ENCODE assay signal across 8 mouse cellular contexts in the genomic region with DNA sequence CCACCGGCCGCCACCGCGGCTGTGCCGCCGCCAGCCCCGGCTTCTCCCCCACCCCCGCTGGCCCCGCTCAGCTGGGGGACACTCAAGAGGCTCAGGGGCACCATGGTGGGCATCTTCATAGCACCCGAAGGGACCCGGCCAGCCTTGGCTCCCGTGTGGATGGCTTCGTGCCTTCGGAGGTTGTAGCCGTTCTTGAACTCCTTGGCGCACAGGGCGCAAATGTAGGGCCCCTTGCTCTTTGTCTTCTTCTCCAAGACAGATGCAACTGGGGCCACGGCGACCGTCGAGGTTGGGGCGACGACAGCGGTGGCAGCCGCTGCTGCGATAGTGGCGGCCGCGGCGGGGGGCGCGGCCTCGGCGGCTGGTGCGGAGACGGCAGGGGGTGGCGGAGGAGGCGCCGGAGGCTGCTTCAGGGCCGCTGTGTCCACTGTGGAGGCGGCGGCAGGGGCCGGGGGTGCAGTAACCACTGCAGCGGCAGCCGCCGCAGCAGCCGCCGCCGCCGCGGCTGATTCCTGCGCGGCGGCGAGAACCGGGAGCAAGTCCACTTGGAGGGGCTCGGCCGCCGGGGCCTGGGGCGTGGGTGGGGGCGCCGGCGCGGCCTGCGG. TPM values are rescaled to one million over a fixed set of nuclear protein-coding genes. Genes with fewer than 3 reads are reported as not detected.
DNase-seq lines count a peak whose midpoint lies in the region; ATAC-seq and TF ChIP-seq lines count a peak whose summit lies in the region.

No protein-coding gene starts in this region.

- H3K27ac ChIP-seq in CH12.LX (ENCODE audit: insufficient read depth, low read depth), result peak overlapping the region; percentile 57
- H3K27ac ChIP-seq in cortical plate, adult 2 months (ENCODE audit: insufficient read depth, low read length), result peak overlapping the region; percentile 99
- peak overlapping the region; percentile 98 for H3K27ac ChIP-seq in limb, embryonic 15.5 days

- in situ Hi-C loops in CH12.LX (cut with MboI; ENCODE audit: low pct_ligation_motif_present, low pct_unique_long_range_greater_than_20kb, low sequenced_read_pairs), result no loop called here

- dilution Hi-C loops in CH12.LX (cut with MboI; ENCODE audit: extremely low pct_ligation_motif_present, extremely low pct_unique_long_range_greater_than_20kb, low sequenced_read_pairs), result no loop called here

- H3K27me3 ChIP-seq in CH12.LX (replicated peaks), result no peaks in the 10 kb centered on the region
- H3K27me3 ChIP-seq in limb, embryonic 15.5 days, result no peaks in the 10 kb centered on the region

- H3K36me3 ChIP-seq in CH12.LX (replicated peaks in 1 of 2; ENCODE audit: control insufficient read depth in 1 of 2, insufficient read depth in 1 of 2, low read length in 1 of 2), result peaks cover 34 to 73% of the 10 kb centered on the region in 2 experiments
- H3K36me3 ChIP-seq in limb, embryonic 15.5 days, result peaks cover 44% of the 10 kb centered on the region

- peak overlapping the region; percentile 52 for H3K4me2 ChIP-seq in CH12.LX (ENCODE audit: insufficient read depth, low read depth, poor library complexity, severe bottlenecking)
- H3K4me2 ChIP-seq in limb, embryonic 15.5 days, result peak overlapping the region; percentile 82

- H3K4me3 ChIP-seq in CH12.LX (replicated peaks in 1 of 3; ENCODE audit: low read depth in 2 of 3, low read length in 2 of 3, poor library complexity in 1 of 3), result peak overlapping the region; percentile 67 to 78 (median 76)
- peak overlapping the region; percentile 43 for H3K4me3 ChIP-seq in cortical plate, adult 2 months (ENCODE audit: insufficient read depth, low read length)
- H3K4me3 ChIP-seq in limb, embryonic 15.5 days, result peak overlapping the region; percentile 88

- peak; percentile 51 for DNase-seq in embryo, embryonic 9.5 days (ENCODE audit: extremely low spot score)
- no peak for DNase-seq in embryo, embryonic 10.5 days (ENCODE audit: low spot score)
- DNase-seq in CH12.LX (ENCODE audit: extremely low read depth), result no peak
- peak; percentile 61 for DNase-seq in heart, postnatal 4 days
- peak; percentile 57 for DNase-seq in neural tube, embryonic 10.5 days (ENCODE audit: extremely low spot score, low spot score)
- no peak for DNase-seq in layer of hippocampus, adult 9-11 months

- H3K4me1 ChIP-seq in CH12.LX (ENCODE audit: control insufficient read depth in 1 of 2, insufficient read depth in 2 of 2), result peaks cover 17 to 44% of the 10 kb centered on the region in 2 experiments
- peaks cover 11% of the 10 kb centered on the region for H3K4me1 ChIP-seq in cortical plate, adult 2 months (ENCODE audit: control insufficient read depth, insufficient read depth, low read length)
- peaks cover 48% of the 10 kb centered on the region for H3K4me1 ChIP-seq in limb, embryonic 15.5 days

- TF ChIP-seq RAD21 in CH12.LX (IDR thresholded peaks at IDR 0.05; ENCODE audit: low read depth, low read length), result no peak

- H3K79me2 ChIP-seq in CH12.LX (replicated peaks; ENCODE audit: control insufficient read depth, extremely low read depth, insufficient read depth, poor library complexity, severe bottlenecking), result peaks cover 22% of the 10 kb centered on the region

- ATAC-seq in limb, embryonic 15.5 days (ENCODE audit: insufficient number of reproducible peaks, low FRiP score, low TSS enrichment, low read depth), result no peak

- no peak for TF ChIP-seq CTCF in CH12.LX (conservative IDR thresholded peaks at IDR 0.05 in 1 of 2, IDR thresholded peaks at IDR 0.05 in 1 of 2; ENCODE audit: low read depth in 2 of 2, low read length in 2 of 2)
- no peak for TF ChIP-seq CTCF in cortical plate, adult 2 months (IDR thresholded peaks at IDR 0.05; ENCODE audit: extremely low read depth, insufficient read depth, low read length)

- no peak for TF ChIP-seq EP300 in CH12.LX (IDR thresholded peaks at IDR 0.05; ENCODE audit: low read length)

- TF ChIP-seq POLR2A in CH12.LX (IDR thresholded peaks at IDR 0.05; ENCODE audit: low read depth, low read length), result no peak; the same call in 1 of the 2 replicates
- TF ChIP-seq POLR2A in cortical plate, adult 2 months (IDR thresholded peaks at IDR 0.05; ENCODE audit: extremely low read depth, insufficient read depth, low read length), result no peak

- WGBS in limb, embryonic 15.5 days, result under 1% methylated on average over 63 of the region's 65 CpGs

- H3K9me3 ChIP-seq in CH12.LX (replicated peaks; ENCODE audit: low read length), result no peaks in the 10 kb centered on the region
- H3K9me3 ChIP-seq in limb, embryonic 15.5 days, result no peaks in the 10 kb centered on the region

- H3K9ac ChIP-seq in CH12.LX (ENCODE audit: insufficient read depth, low read depth), result peak overlapping the region; percentile 99
- H3K9ac ChIP-seq in limb, embryonic 15.5 days, result peak overlapping the region; percentile 97

TF ChIP-seq in CH12.LX, 34 proteins besides CTCF, POLR2A, EP300 and RAD21:
- no peak for TF ChIP-seq MAX (IDR thresholded peaks at IDR 0.05; ENCODE audit: low read length)
- peak; percentile 52; the same call in 1 of the 2 replicates for TF ChIP-seq UBTF (IDR thresholded peaks at IDR 0.05; ENCODE audit: low read depth, low read length)
- TF ChIP-seq ZMIZ1 (IDR thresholded peaks at IDR 0.05; ENCODE audit: low read depth, low read length), result peak; percentile 33; the same call in 1 of the 2 replicates
- no peak for TF ChIP-seq E2F4 (IDR thresholded peaks at IDR 0.05; ENCODE audit: insufficient replicate concordance, low read depth, low read length)
- TF ChIP-seq SIN3A (IDR thresholded peaks at IDR 0.05; ENCODE audit: low read length), result no peak

RNA-seq across cellular contexts. Expression of gene Maz, which starts 1.2 kb away (rescaled TPM):
- total RNA-seq in CH12.LX (2012; rRNA removed) (87.0 and 112 TPM in 2 replicates), CH12.LX (2014; rRNA removed) (84.5 and 91.2 TPM in 2 replicates)
- polyA plus RNA-seq in CH12.LX (2012; ENCODE audit: insufficient read length, low read depth), result 219 and 241 TPM in 2 replicates
- polyA plus RNA-seq in cortical plate, adult 2 months (2012; rRNA removed), result 157 and 173 TPM in 2 replicates
- 100 to 1,000 TPM; 152 TPM for total RNA-seq in heart, postnatal 4 days (2021)
- polyA plus RNA-seq in limb, embryonic 15.5 days (2015; fragmentation: Nextera tagmentation; extraction: Ambion mirVana), result 49.8 and 54.8 TPM in 2 replicates

RNA-seq across cellular contexts. Expression of gene Prrt2, which starts 4.6 kb away (rescaled TPM):
- not detected in 2 replicates for total RNA-seq in CH12.LX (2012; rRNA removed)
- total RNA-seq in CH12.LX (2014; rRNA removed), result 0.09 TPM in 1 of 2 replicates, not detected in the other
- polyA plus RNA-seq in CH12.LX (2012; ENCODE audit: insufficient read length, low read depth), result 1.2 TPM in 2 replicates
- 371 and 405 TPM in 2 replicates for polyA plus RNA-seq in cortical plate, adult 2 months (2012; rRNA removed)
- total RNA-seq in heart, postnatal 4 days (2021), result 1 to 10 TPM; 1.6 to 2.0 TPM
- 16.5 and 17.5 TPM in 2 replicates for polyA plus RNA-seq in limb, embryonic 15.5 days (2015; fragmentation: Nextera tagmentation; extraction: Ambion mirVana)

RNA-seq across cellular contexts. Expression of gene Gm42742, which starts 4.8 kb away (rescaled TPM):
- total RNA-seq in CH12.LX (2012; rRNA removed) (13.2 and 16.0 TPM in 2 replicates), CH12.LX (2014; rRNA removed) (37.1 and 45.1 TPM in 2 replicates)
- 6.1 and 14.9 TPM in 2 replicates for polyA plus RNA-seq in CH12.LX (2012; ENCODE audit: insufficient read length, low read depth)
- 97.1 and 109 TPM in 2 replicates for polyA plus RNA-seq in cortical plate, adult 2 months (2012; rRNA removed)
- 10 to 100 TPM; 10.0 to 18.2 TPM for total RNA-seq in heart, postnatal 4 days (2021)
- 28.9 and 58.2 TPM in 2 replicates for polyA plus RNA-seq in limb, embryonic 15.5 days (2015; fragmentation: Nextera tagmentation; extraction: Ambion mirVana)

RNA-seq across cellular contexts. Expression of gene Pagr1a, which starts 8.5 kb away (rescaled TPM):
- total RNA-seq in CH12.LX (2012; rRNA removed), result 56.9 and 60.0 TPM in 2 replicates
- 12.0 and 24.9 TPM in 2 replicates for total RNA-seq in CH12.LX (2014; rRNA removed)
- 69.4 and 71.3 TPM in 2 replicates for polyA plus RNA-seq in CH12.LX (2012; ENCODE audit: insufficient read length, low read depth)
- polyA plus RNA-seq in cortical plate, adult 2 months (2012; rRNA removed), result 41.1 and 50.4 TPM in 2 replicates
- 10 to 100 TPM; 10.4 to 14.8 TPM for total RNA-seq in heart, postnatal 4 days (2021)
- 46.7 and 85.6 TPM in 2 replicates for polyA plus RNA-seq in limb, embryonic 15.5 days (2015; fragmentation: Nextera tagmentation; extraction: Ambion mirVana)

RNA-seq across cellular contexts. Expression of gene Pagr1b, which starts 9.4 kb away (rescaled TPM):
- total RNA-seq in CH12.LX (2012; rRNA removed) (0.25 and 0.30 TPM in 2 replicates), CH12.LX (2014; rRNA removed) (not detected in 2 replicates)
- 2.8 and 6.6 TPM in 2 replicates for polyA plus RNA-seq in CH12.LX (2012; ENCODE audit: insufficient read length, low read depth)
- 1.8 and 2.2 TPM in 2 replicates for polyA plus RNA-seq in cortical plate, adult 2 months (2012; rRNA removed)
- 1 to 10 TPM; 1.2 to 1.9 TPM for total RNA-seq in heart, postnatal 4 days (2021)
- polyA plus RNA-seq in limb, embryonic 15.5 days (2015; fragmentation: Nextera tagmentation; extraction: Ambion mirVana), result 0.63 and 1.8 TPM in 2 replicates

Comparison
In these comparisons a context has a peak if more than half of its experiments do, and no peak if none do; other contexts are left out.
1. DNase-seq: peak in embryo, embryonic 9.5 days (single experiment), heart, postnatal 4 days (single experiment) and neural tube, embryonic 10.5 days (single experiment); none in embryo, embryonic 10.5 days (single experiment), CH12.LX (single experiment) and layer of hippocampus, adult 9-11 months (single experiment).
2. RNA of gene Prrt2, which starts 4.6 kb away (polyA plus RNA-seq): 371 to 405 TPM in cortical plate, adult 2 months; 16.5 to 17.5 TPM in limb, embryonic 15.5 days and 1.2 TPM in CH12.LX; every median in the first group is over 10 times any median in the second.
3. Peak in every context shown above with its lines, with median percentiles within 50 percentile points of each other: H3K27ac ChIP-seq and H3K4me3 ChIP-seq.